Mouse (Mus musculus): ENCODE measurements around the gene March6. TPM values are rescaled to one million over a fixed set of nuclear protein-coding genes. Genes with fewer than 3 reads are reported as not detected.
A peak's percentile ranks its signal among the peaks of the same experiment; 100 is the strongest.

The March6 gene
- polyA plus RNA-seq, 1 experiment from 2014 or later, result 21.7 TPM

DNA sequence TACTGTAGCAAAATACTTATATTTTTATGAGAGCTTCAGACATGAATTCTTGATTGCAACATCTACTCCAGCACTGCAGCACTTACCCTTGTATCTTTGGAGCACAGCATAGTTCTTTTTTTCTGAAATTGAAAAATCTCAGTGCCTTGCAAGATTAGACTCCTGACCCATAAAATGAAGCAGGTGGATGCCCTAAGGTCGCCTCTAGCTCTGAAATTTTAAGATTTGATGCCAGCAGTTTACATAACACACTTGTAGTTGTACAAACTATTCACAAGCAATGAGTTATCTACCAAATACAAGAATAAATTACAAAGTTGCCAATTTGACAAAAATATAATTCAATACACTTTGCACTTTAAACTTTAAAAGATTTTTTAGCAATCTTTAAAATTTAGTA lies 4.4 kb downstream of the March6 start:
- no peak overlapping the region for H3K4me3 ChIP-seq (ENCODE audit: low read length)
- 93% methylated on average over 1 of the region's 1 CpGs for WGBS
- H3K4me1 ChIP-seq (ENCODE audit: control insufficient read depth, insufficient read depth, low read length), result peaks cover 10% of the 10 kb centered on the region
- no peak overlapping the region for H3K9ac ChIP-seq (ENCODE audit: low read depth, low read length)
- no peaks in the 10 kb centered on the region for H3K36me3 ChIP-seq (ENCODE audit: control insufficient read depth, insufficient read depth, low read length)
- H3K9me3 ChIP-seq (ENCODE audit: control insufficient read depth, low read length), result no peaks in the 10 kb centered on the region
- no peak overlapping the region for H3K4me2 ChIP-seq (ENCODE audit: low read depth, low read length)
- no peak for ATAC-seq
- no peak overlapping the region for H3K27ac ChIP-seq (ENCODE audit: low read length)
- H3K27me3 ChIP-seq (replicated peaks; ENCODE audit: control insufficient read depth, insufficient read depth, low read length), result no peaks in the 10 kb centered on the region

DNA sequence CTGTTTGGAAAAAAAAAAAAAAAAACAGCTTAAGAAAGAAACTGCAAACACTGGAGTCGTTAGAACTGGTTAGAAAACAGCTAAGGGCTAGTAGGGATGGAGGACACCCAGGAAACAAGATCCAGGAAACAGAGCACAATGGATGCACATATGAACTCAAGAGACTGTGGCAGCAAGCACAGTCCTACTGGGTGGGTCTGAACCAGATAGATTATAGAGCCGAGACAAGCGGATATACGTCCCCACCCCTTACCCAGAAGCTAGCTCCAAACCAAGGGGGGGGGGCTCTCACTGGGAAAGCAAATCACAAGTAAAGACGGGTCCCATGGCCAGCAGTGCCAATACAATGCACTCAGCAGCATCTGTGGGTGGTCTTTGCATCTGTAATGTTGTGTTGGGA lies 11.9 kb downstream of the March6 start:
- 75% methylated on average over 5 of the region's 5 CpGs for WGBS
- Histone ChIP-seq H3K4me1 (ENCODE audit: control insufficient read depth, insufficient read depth, low read length) (peaks cover 10% of the 10 kb centered on the region), H3K27ac (ENCODE audit: low read length) (no peak overlapping the region), H3K36me3 (ENCODE audit: control insufficient read depth, insufficient read depth, low read length) (no peaks in the 10 kb centered on the region), H3K4me3 (ENCODE audit: low read length) (no peak overlapping the region), H3K9ac (ENCODE audit: low read depth, low read length) (no peak overlapping the region), H3K27me3 (replicated peaks; ENCODE audit: control insufficient read depth, insufficient read depth, low read length) (no peaks in the 10 kb centered on the region), H3K4me2 (ENCODE audit: low read depth, low read length) (no peak overlapping the region), H3K9me3 (ENCODE audit: control insufficient read depth, low read length) (no peaks in the 10 kb centered on the region)
- ATAC-seq, result no peak

DNA sequence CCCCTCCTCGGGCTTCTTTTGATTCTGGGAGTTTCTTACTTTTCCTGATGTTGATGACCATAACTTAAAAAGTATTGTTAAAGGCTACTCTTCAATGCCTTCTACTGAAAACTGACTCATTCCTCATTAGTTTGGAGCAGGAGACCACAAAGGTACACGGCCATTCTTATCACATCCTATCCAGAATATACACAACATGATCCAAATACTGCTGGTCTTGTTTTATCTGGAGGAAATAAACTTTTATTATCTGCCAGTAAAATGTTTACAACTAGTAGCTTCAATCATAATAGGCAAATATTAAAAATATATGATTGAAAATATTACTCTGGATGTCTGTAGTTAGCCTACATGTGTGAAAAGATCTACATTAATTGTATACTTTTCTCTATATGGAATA lies 12.5 kb downstream of the March6 start:
- no peak overlapping the region for H3K9ac ChIP-seq (ENCODE audit: low read depth, low read length)
- H3K4me1 ChIP-seq (ENCODE audit: control insufficient read depth, insufficient read depth, low read length), result peaks cover 14% of the 10 kb centered on the region
- no peak overlapping the region for H3K27ac ChIP-seq (ENCODE audit: low read length)
- H3K4me2 ChIP-seq (ENCODE audit: low read depth, low read length), result no peak overlapping the region
- no peak for ATAC-seq
- 68% methylated on average over 2 of the region's 2 CpGs for WGBS
- H3K4me3 ChIP-seq (ENCODE audit: low read length), result no peak overlapping the region
- no peaks in the 10 kb centered on the region for H3K9me3 ChIP-seq (ENCODE audit: control insufficient read depth, low read length)
- H3K36me3 ChIP-seq (ENCODE audit: control insufficient read depth, insufficient read depth, low read length), result no peaks in the 10 kb centered on the region
- H3K27me3 ChIP-seq (replicated peaks; ENCODE audit: control insufficient read depth, insufficient read depth, low read length), result no peaks in the 10 kb centered on the region

DNA sequence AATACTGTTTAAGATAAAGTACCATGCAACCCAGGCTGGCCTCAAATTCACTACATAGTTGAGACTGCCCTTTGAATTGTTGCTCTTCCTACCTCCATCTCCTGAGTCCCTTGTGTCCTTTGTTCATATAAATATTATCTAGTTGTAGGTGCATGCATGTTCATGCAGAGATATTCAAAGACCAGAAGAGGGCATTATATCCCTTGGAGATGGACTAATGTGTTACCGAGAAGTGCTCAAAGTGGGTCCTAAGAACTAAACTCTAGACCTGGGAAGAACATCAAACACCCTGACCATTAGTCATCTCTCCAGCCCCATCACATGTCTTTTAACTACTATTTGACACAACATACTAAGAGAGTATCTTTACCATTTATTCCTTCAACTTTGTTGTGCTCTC lies 13.7 kb downstream of the March6 start:
- Histone ChIP-seq H3K9ac (ENCODE audit: low read depth, low read length) (no peak overlapping the region), H3K9me3 (ENCODE audit: control insufficient read depth, low read length) (no peaks in the 10 kb centered on the region), H3K27ac (ENCODE audit: low read length) (no peak overlapping the region), H3K27me3 (replicated peaks; ENCODE audit: control insufficient read depth, insufficient read depth, low read length) (no peaks in the 10 kb centered on the region), H3K4me3 (ENCODE audit: low read length) (no peak overlapping the region), H3K36me3 (ENCODE audit: control insufficient read depth, insufficient read depth, low read length) (no peaks in the 10 kb centered on the region), H3K4me1 (ENCODE audit: control insufficient read depth, insufficient read depth, low read length) (0 out of 2 replicates have a peak, but pooled peaks cover 8% of the 10 kb centered on the region), H3K4me2 (ENCODE audit: low read depth, low read length) (no peak overlapping the region)
- 0 out of 2 replicates have a peak, but pooled peaks have one; percentile 26 for ATAC-seq
- WGBS, result 93% methylated on average over 1 of the region's 1 CpGs

DNA sequence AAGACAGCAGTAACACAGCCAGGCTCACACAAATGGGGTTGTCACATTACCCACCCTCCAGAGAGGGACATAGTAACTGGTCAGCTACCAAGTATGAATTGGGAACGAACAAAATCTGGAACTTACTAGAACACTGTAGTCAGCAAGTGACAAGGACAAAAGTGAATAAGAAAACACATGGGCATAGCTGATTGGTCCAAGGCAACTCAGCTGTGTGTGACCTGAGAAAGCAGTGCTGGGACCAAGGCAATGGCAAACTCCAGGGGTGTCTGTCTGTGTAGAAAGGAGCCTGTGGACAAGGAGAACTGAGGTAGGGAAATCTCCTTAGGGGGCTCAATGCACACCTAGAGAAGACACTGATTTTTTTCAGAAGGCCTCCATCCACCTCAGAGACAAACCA lies 19.1 kb downstream of the March6 start:
- Histone ChIP-seq H3K36me3 (ENCODE audit: control insufficient read depth, insufficient read depth, low read length) (no peaks in the 10 kb centered on the region), H3K9ac (ENCODE audit: low read depth, low read length) (no peak overlapping the region), H3K27me3 (replicated peaks; ENCODE audit: control insufficient read depth, insufficient read depth, low read length) (no peaks in the 10 kb centered on the region), H3K9me3 (ENCODE audit: control insufficient read depth, low read length) (no peaks in the 10 kb centered on the region), H3K4me2 (ENCODE audit: low read depth, low read length) (no peak overlapping the region), H3K4me3 (ENCODE audit: low read length) (no peak overlapping the region), H3K4me1 (ENCODE audit: control insufficient read depth, insufficient read depth, low read length) (0 out of 2 replicates have a peak, but pooled peaks cover 9% of the 10 kb centered on the region), H3K27ac (ENCODE audit: low read length) (no peak overlapping the region)
- WGBS, result 91% methylated on average over 1 of the region's 1 CpGs
- no peak for ATAC-seq

DNA sequence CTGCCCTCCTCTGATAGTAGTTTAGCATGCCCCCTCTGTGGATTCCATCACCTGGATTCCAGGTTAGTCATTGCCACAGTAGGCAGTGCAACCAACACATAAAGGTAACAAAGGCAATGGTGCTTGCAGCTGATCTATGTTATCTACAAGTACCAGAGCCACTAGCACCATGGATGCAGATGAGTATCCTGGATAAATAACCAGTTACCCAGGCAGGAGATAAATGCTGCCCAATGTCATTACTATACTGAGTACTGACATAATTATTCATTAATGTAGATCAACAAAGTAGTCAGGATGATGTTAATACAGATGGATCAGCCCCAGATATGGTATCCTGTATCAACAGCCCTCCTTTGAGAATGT lies 19.5 kb downstream of the March6 start:
- Histone ChIP-seq H3K27me3 (replicated peaks; ENCODE audit: control insufficient read depth, insufficient read depth, low read length) (no peaks in the 10 kb centered on the region), H3K36me3 (ENCODE audit: control insufficient read depth, insufficient read depth, low read length) (no peaks in the 10 kb centered on the region), H3K9ac (ENCODE audit: low read depth, low read length) (no peak overlapping the region), H3K27ac (ENCODE audit: low read length) (no peak overlapping the region), H3K4me1 (ENCODE audit: control insufficient read depth, insufficient read depth, low read length) (0 out of 2 replicates have a peak, but pooled peaks cover 9% of the 10 kb centered on the region), H3K9me3 (ENCODE audit: control insufficient read depth, low read length) (no peaks in the 10 kb centered on the region), H3K4me3 (ENCODE audit: low read length) (no peak overlapping the region), H3K4me2 (ENCODE audit: low read depth, low read length) (no peak overlapping the region)
- ATAC-seq, result no peak

DNA sequence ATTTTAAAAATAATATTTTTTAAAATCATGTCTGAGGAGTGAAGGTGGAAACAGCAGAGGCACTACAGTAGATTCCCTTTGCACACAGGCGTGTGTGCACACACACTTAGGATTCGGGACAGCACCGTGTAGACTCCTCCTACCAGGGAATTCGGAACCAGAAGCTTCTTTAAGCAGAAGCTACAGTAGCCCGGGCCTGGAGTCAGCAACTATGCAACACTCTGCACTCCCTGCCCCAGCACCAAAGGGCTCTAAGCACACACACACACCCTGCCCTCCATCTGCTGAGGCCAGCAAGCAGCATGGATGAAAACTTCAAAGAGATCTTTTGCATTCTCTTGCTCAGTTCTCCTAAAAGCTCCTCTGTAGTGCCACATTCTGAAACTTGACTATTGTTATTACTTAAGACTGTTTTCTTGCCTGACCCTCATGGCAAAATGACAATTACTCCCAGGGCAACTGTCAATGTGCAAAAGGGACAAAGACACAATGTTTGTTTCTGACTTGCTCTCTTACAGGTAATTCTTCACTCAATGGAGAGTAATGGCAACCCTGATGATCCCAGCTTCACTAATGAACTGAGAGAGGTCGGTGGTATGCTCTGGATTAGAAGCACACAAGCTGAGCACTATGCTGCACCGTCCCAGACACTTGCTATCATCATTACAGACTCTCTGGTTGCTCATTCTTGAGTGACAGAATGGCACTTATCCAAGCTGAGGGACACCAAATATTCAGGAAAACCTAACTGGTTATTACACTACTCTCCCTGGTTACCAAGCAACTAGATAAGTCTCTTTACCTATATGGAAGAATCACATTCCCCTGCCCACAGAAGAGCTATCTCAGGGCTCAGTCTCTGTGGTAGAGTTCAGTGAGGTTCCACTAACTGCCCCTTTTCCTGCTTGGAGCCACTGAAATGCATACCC lies 20.1 kb downstream of the March6 start:
- Histone ChIP-seq H3K9ac (ENCODE audit: low read depth, low read length) (no peak overlapping the region), H3K4me1 (ENCODE audit: control insufficient read depth, insufficient read depth, low read length) (0 out of 2 replicates have a peak, but pooled peaks cover 9% of the 10 kb centered on the region), H3K36me3 (ENCODE audit: control insufficient read depth, insufficient read depth, low read length) (no peaks in the 10 kb centered on the region), H3K27me3 (replicated peaks; ENCODE audit: control insufficient read depth, insufficient read depth, low read length) (no peaks in the 10 kb centered on the region), H3K4me3 (ENCODE audit: low read length) (no peak overlapping the region), H3K4me2 (ENCODE audit: low read depth, low read length) (no peak overlapping the region), H3K27ac (ENCODE audit: low read length) (no peak overlapping the region), H3K9me3 (ENCODE audit: control insufficient read depth, low read length) (no peaks in the 10 kb centered on the region)
- WGBS, result 65% methylated on average over 7 of the region's 7 CpGs
- no peak for ATAC-seq

DNA sequence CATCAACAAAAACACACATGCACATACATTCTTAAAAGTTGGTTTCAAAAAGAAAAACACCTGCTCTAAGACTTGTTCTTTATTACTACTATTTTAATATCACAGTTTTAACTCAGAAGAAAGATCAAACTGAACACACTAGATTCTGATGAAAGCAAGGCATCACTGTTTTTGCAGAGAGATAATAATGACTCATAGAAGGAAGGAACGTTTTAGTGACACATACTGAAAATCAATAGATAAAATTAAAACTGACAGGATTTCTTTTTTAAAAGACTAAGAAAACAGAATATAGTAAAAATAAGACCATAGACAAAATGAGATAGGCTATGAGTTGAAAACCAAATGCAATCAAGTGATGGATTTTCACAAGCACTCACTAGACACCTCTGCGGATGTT lies 25.8 kb downstream of the March6 start:
- H3K27me3 ChIP-seq (replicated peaks; ENCODE audit: control insufficient read depth, insufficient read depth, low read length), result no peaks in the 10 kb centered on the region
- no peaks in the 10 kb centered on the region for H3K9me3 ChIP-seq (ENCODE audit: control insufficient read depth, low read length)
- WGBS, result 82% methylated on average over 2 of the region's 2 CpGs

DNA sequence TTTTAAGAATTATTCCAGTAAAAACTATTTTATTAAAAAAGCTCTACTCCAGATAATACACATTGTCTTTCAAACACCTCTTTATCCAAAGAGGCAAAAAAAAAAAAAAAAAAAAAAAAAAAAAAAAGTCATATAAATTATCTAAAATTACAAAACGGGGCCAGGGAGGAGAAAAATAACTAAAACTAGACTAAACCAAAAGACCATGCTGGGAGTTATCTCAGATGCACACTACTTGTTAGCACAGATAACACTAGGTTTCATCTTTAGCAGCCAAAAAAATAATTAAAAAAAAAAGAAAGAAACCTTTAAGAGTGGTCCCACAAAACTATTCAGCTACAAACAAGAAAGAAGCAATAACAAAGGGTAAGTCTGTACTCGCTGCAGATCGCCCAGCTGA lies 27.4 kb downstream of the March6 start:
- Histone ChIP-seq H3K9ac (ENCODE audit: low read depth, low read length) (no peak overlapping the region), H3K4me1 (ENCODE audit: control insufficient read depth, insufficient read depth, low read length) (no peaks in the 10 kb centered on the region), H3K27ac (ENCODE audit: low read length) (no peak overlapping the region), H3K9me3 (ENCODE audit: control insufficient read depth, low read length) (no peaks in the 10 kb centered on the region), H3K4me2 (ENCODE audit: low read depth, low read length) (no peak overlapping the region), H3K4me3 (ENCODE audit: low read length) (no peak overlapping the region), H3K27me3 (replicated peaks; ENCODE audit: control insufficient read depth, insufficient read depth, low read length) (no peaks in the 10 kb centered on the region), H3K36me3 (ENCODE audit: control insufficient read depth, insufficient read depth, low read length) (no peaks in the 10 kb centered on the region; the same call in 1 of the 2 replicates)
- no peak for ATAC-seq
- WGBS, result 85% methylated on average over 3 of the region's 3 CpGs

More for the DNA sequence above, 25.8 kb downstream of the March6 start:
- no peak overlapping the region for H3K4me2 ChIP-seq (ENCODE audit: low read depth, low read length)
- no peak for ATAC-seq
- H3K4me1 ChIP-seq (ENCODE audit: control insufficient read depth, insufficient read depth, low read length), result no peaks in the 10 kb centered on the region
- H3K36me3 ChIP-seq (ENCODE audit: control insufficient read depth, insufficient read depth, low read length), result no peaks in the 10 kb centered on the region; the same call in 1 of the 2 replicates
- H3K4me3 ChIP-seq (ENCODE audit: low read length), result no peak overlapping the region
- H3K9ac ChIP-seq (ENCODE audit: low read depth, low read length), result no peak overlapping the region
- no peak overlapping the region for H3K27ac ChIP-seq (ENCODE audit: low read length)
